Mouse (Mus musculus) cortical plate, adult 2 months (tissue): ENCODE measurements around the gene B4gat1.

Source experiments
- CTCF ChIP-seq: fragments of 200-500 bp; IDR thresholded peaks from 2 replicates; pipeline ENCODE4 v1.5.1; 2011; ENCODE audit warnings: mild to moderate bottlenecking, control low read depth, low read length; ENCODE audit not compliant: insufficient read depth; ENCODE audit errors: extremely low read depth
- POLR2A ChIP-seq: fragments of 200-500 bp; IDR thresholded peaks from 2 replicates; pipeline ENCODE4 v1.6.1; 2011; ENCODE audit warnings: mild to moderate bottlenecking, low read length, control low read depth; ENCODE audit not compliant: insufficient read depth; ENCODE audit errors: extremely low read depth

DNA sequence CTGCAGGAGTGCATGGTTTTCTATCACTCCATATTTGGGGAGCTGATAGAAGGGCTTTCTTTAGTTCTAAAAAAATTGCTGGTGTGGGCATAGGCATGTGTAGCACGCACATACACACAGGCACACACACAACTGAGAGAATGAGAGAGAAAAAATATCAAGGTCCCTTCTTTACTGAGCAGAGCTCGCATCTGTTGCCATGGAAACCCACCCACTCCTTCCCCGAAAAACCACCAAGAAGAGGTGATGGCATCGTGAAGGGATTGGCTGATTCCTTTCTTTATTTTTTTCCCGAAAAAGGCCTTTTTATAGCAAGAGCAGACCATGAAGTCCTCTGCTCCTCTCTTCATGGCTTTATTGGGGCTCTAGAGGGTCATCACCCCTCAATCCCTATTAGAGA, 44.6 kb upstream of the B4gat1 start:
- no peak for TF ChIP-seq POLR2A
- no peak for TF ChIP-seq CTCF
